Mouse (Mus musculus): ENCODE measurements around the gene Brox.
A peak's percentile ranks its signal among the peaks of the same experiment; 100 is the strongest.

Brox gene

DNA sequence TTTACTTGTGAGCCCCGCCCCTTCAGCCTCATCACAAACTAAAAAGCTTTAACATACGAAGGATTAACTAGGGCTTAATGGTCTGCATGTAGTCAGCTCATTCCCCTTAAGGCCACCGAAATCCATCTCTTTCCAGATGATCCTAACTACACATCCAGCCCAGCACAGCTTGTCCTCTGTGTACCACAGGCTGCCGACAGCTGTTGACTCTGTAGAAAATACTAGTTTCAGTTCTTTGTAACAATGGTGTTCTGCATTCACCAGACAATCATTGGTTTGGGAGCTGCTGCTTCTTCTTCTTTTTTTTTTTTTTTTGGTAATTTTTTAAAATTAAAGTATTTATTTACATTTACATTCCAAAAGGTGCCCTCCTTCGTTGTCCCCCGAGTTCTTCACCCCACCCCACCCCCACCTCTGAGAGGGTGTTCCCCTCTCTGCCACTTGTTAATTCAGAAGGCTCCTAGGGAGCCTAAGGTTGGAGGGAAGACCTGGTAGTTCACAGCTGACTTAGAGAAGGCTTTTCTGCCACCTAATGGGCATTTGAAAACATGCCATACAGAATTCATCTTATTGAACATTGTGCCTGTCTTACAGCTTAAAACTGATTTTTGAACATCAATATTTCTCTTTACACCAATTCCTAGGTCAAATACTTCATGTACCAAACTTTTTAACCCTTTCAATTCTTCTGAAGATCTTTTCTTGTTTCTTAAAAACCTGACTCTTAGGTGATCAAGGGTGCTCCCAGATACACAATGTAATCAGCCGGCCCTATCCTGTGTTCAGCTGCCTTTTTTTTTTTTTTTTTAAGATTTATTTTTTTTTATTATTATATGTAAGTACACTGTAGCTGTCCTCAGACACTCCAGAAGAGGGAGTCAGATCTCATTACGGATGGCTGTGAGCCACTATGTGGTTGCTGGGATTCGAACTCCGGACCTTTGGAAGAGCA, 23.9 kb downstream of the Brox start:
- DNase-seq (ENCODE audit: low read depth): no peak

DNA sequence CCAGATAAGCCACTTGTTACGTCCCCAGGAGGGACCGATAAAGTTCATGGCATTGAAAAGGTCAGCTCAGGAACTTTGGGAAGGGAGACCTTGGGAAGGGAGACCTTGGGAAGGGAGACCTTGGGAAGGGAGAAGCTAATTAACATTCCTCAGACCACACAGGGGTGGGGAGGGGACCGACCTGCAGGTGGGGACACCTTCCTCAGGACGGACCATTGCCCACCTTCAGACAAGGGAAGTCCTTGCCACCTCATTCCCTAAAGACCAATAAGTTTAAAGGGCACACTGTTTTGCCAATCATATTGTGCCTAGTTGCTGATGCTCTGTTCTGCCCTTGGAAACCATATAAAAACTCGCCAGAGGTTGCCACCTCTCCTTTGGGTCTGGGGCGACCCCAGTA, 29.4 kb downstream of the Brox start:
- no peak for DNase-seq (ENCODE audit: low read depth)

DNA sequence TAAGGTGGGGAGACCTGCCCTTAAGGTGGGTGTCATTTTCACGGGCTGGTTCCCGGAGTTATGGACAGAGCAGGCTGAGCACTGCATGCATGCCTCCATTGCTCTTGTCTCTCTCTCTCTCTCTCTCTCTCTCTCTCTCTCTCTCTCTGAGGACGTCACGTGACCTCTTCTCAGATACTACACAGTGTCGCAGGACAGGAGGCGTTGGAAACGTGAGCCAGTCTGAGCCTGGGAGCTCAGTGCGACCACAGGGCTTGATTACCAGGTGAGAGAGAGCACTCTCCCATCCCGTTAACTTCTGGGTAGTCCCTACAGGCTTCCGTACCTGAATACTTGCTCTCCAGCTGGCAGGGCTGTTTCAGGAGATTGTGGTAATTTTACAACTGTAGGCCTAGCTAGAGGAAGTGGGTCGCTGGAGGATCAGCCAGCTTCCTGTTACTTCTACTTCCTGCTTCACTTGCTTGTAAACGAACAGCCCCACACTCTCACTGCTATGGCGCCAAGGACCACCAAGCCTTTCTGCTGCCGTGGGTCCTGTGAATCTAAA, 31.1 kb downstream of the Brox start:
- no peak for DNase-seq (ENCODE audit: low read depth)

DNA sequence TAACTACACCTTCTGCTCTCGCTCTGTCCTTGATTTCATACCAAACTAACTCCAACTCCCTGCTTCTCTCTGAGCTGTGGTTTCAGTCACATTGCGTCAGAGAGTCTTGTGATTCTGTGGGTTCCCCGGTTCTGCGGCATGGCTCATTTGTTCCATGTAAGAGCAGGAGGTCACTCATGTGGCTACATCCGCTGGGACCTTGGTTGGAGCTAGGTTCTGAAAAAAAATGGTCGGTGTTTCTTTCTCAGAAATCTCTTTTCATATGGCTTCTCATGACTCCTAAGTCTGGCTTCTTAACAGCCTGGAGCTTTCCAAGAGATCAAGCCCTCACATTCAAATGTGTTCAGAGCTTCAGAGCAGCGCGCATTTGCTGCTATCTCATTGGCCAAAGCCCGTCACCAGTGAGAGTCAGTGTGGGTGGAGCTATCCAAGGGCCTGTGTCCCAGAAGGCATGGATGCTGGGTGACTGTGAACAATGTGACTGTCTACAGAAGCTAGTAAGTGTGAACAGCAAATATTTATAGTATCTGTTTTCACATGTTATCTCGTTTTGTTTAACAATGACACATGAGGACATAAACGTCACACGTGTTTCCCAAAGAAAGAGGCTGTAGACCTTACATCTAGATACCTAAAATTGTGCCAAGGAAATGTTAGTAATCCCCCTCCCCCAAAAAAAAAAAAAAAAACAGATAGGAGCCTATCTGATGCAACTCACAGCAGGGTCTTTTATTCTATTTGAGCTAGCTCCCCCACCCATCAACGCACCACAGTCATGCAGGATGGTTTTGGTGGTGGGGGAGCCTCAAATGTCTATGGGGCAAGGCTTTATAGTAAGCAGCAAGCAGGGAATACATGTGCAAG, 32.7 kb downstream of the Brox start:
- peak; percentile 30 for DNase-seq (ENCODE audit: low read depth)

DNA sequence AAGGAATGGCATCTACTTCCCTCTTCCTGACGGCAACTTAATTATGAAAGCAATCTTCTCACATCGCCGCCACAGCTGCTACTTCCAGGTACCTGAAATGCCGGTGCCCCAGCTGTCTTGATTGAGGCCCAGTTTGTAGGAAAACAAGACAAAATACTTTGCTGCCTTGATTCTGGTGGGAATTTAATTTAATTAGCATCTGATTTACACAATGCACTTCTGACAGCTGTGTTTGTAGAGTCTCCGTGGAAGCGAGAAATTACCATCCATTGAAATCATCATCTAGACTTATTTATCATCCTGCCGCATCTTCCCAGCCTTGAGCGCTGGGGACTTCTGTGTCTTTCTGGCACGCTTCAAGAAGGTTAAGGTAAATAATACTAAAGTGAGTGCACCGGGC, 44.5 kb downstream of the Brox start:
- no peak for DNase-seq (ENCODE audit: low read depth)

DNA sequence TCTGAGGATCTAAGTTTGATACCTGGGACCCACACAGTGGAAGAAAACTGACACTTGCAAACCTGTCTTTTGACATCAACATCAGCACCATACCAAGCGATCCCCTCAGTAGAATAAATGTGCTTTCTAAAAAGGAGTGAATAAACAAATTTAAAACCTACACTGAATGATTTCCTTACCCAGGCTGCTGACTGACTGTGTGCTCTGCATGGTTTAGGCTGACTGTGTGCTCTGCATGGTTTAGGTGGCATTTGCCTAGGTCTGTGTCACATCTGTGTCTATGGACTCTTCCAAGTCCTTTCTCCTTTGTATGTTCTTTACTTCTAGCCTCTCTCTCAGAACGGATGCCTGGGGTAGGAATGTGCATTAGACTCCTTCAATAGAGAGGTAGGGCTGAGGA, 45.3 kb downstream of the Brox start:
- DNase-seq (ENCODE audit: low read depth): no peak

DNA sequence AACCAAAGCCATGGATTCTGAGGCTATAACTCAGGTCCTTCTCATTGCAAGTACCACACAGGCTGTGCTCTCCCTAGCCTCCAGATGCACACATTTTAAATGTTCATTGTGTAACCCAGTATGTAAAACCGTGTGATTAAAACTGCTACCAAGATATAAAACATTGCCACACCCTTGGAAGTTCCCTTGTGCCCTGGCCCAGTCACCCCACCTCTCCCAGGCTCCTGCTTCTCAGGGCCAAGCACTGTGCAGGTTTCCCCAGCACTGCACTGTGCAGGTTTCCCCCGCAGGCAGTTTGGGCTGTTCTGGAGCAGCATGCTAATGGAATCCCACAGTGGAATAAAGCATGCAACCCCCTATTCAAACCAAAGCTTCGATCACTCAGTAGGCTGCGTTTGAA, 46.5 kb downstream of the Brox start:
- no peak for DNase-seq (ENCODE audit: low read depth)

DNA sequence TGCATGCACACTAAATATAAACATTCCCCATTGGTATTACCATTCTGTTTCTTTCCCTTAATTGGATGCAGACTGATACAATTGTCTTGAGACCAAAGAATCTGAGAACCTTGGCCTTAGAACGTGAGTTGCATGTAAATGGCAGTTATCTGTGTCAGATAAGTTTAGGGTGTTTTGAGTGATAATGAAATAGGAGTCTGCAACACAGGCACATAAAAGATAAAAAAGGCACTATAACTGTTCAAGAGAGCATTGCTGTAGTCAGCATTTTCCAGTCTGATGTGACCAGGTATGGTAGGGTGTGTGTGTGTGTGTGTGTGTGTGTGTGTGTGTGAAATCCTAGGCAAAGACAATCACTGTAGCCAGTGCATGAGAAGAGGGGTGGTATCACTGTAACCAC, 48.9 kb downstream of the Brox start:
- DNase-seq (ENCODE audit: low read depth): no peak

DNA sequence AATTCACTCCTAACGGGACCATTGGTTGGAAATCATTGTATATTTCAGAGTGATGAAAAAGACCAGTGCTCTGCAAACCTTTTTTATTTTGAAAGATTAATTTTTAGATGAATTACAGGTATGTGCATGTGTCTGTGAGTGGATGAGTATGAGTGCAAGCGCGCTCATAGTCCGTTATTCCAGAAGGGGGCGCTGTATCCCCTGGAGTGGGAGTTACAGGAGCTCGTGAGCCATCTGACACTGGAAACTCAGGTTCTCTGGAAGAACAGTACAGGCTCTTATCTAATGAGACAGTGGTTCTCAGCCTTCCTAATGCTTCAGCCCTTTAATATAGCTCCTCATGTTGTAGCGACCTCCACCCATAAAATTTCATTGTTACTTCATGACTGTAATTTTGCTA, 53.8 kb downstream of the Brox start:
- no peak for DNase-seq (ENCODE audit: low read depth)

DNA sequence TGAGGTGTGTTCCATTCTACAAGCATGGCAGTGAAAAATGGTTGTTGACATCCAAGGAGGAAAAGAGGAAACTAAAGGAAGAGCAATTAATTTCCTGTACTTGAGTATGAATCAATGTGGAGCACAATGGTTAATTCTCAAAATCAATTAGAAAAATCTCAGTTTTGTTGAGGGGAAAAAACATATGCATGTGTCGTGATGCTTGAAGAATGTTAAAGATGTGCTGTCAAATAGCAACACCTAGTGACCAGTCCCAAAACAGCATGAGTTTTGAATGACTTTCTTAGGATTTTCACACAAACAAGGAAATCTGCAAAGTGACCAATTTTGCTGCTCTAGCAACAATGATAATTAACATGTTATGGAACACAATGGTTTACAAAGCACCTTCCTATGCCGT, 59.2 kb downstream of the Brox start:
- DNase-seq (ENCODE audit: low read depth): no peak

DNA sequence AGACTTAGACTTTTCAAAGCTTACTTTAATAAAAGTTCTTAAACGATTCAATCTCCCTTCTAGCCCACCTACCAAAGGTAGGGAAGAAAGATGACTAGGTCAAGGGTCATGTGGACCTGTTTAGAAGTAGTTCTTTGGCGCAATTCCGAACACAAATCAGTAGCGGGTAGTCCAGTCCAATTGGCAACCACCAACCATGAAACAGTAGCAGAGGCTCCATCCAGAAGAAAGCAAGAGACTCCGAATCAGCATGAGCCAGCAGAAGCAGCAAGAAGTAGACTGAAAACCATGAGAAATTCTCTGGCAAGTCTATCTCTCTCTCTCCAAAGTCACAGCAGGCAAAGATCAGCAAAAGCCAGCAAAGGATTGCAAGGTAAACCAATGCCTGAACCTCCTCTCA, 60.6 kb downstream of the Brox start:
- no peak for DNase-seq (ENCODE audit: low read depth)

DNA sequence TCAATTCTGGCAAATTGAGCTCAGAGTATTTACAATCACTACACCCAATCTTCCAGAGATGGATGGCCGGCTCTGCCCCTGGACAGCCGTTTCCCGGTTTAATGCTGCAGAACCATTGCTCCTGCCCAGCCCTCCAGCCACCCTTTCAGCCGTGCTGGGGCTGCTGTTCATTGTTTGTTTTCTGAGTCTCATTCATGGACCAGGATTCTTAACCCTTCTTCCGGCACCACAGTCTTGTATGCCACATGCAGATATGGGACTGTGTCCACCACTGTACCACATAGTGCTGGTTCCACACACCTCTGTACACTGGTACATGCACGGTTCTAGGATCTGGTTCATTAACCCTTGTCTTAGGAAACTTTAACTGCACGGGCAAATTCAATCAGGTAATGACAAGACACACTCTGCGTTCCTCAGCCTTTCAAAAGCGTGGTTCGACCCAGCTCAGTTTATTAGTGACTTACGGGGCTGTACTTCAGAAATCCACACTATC, 63.3 kb downstream of the Brox start:
- no peak for DNase-seq (ENCODE audit: low read depth)

DNA sequence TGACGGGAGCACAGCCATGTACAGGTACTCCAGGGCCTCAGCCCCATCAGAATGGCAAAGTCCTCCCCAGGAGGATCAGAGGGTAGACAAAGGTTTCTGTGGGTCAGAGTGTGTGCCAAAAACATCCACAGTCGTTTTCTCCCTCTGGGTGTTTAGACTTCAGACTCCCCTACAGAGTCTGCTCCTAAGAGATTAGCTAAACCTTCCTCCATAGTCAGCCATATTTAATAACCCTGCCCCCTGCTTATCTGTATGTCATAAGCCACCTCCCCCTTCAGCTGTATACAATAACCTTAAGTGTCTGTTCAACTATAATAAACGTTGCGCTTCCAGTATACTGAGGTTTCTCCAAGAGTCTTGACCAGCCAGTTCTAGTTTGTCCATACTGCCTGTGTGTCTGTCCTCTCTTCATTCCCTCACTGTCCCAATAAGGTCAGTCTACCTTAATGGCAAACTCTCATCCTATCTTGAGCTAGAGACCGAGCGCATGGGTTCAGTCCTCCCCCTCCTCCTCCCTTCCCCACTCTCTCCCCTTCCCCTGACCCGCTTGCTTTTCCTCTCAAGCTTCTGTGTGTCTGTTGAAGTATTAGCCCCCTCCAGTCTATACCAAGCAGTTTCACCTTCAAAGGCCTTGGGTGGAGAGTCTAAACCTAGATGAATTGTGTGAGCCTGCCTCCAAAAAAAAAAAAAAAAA, 63.9 kb downstream of the Brox start:
- no peak for DNase-seq (ENCODE audit: low read depth)

DNA sequence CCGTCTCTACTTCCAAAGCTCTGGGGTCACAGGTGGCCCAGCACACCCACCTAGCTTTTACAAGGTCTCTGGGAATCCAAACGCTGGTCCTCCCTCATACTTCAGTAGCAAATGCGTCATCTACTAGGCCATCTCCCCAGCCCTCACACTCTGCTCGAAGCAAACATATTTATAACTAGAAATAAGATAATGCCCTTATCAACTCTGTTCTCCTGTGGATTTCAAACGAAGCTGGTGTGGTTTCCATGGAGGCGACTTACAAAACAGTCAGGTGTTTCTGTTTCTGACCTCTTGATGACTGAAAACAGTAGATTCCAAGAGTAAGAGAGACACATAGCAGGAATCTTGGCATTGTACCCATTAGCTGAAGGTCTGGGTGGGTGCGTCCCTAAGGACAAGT, 69.6 kb downstream of the Brox start:
- no peak for DNase-seq (ENCODE audit: low read depth)
